Mouse (Mus musculus) E14TG2a.4 (cell line): ENCODE data around the gene Foxl2.

ENCODE experiments used
- CTCF ChIP-seq: conservative IDR thresholded peaks from 2 replicates; pipeline ENCODE4 v1.5.1; 2014; ENCODE audit warnings: low read length
- POU5F1 ChIP-seq: IDR thresholded peaks from 2 replicates; pipeline ENCODE4 v1.6.1; 2014; ENCODE audit warnings: low read length, borderline replicate concordance

- TF ChIP-seq CTCF (no peak), POU5F1 (no peak)
Measured at GRCm38 (mm10) chr9:98952171-98953050, 2.7 kb upstream of the Foxl2 start.
